In genomic region chr5:100636794-100637544, GRCm38 (mm10) we compare ENCODE assay signal across 9 mouse cellular contexts. TPM values are rescaled to one million over a fixed set of nuclear protein-coding genes. Genes with fewer than 3 reads are reported as not detected.
A peak's percentile ranks its signal among the peaks of the same experiment; 100 is the strongest.
DNase-seq lines count a peak whose midpoint lies in the region; ATAC-seq and TF ChIP-seq lines count a peak whose summit lies in the region.
"Had no signal": no experiment of that assay in that cellular context is flagged by ENCODE, and none has a peak within 500 bp of the region (broad histone marks: within the 10 kb centered on the region; RNA-seq: fewer than 3 reads in every experiment).

No protein-coding gene starts in this region.

- peak overlapping the region; percentile 43 for H3K4me2 ChIP-seq in liver, embryonic 14.5 days (ENCODE audit: low read depth)
- no peak overlapping the region for H3K4me2 ChIP-seq in hindbrain, postnatal 0 days (ENCODE audit: low read depth, low read length)
- no peak overlapping the region for H3K4me2 ChIP-seq in hindbrain, embryonic 13.5 days
- H3K4me2 ChIP-seq: hindbrain, embryonic 15.5 days had no signal

- TF ChIP-seq POLR2A in small intestine, adult 2 months (IDR thresholded peaks at IDR 0.05; ENCODE audit: low read depth, low read length): no peak

- peak; percentile 18; the same call in 1 of the 2 replicates for ATAC-seq in granulocyte monocyte progenitor cell, adult 5-6 weeks (replicated peaks; ENCODE audit: poor library complexity, severe bottlenecking)
- no peak for ATAC-seq in liver, embryonic 14.5 days (ENCODE audit: insufficient read depth)
- ATAC-seq in hindbrain, postnatal 0 days: no peak
- ATAC-seq in hindbrain, embryonic 13.5 days (ENCODE audit: low FRiP score): no peak

- peaks cover 49 to 60% of the 10 kb centered on the region in 2 experiments for H3K4me1 ChIP-seq in liver, embryonic 14.5 days (replicated peaks; ENCODE audit: control insufficient read depth in 2 of 2, insufficient read depth in 2 of 2, low read length in 1 of 2)
- peaks cover 67% of the 10 kb centered on the region for H3K4me1 ChIP-seq in small intestine, adult 2 months (ENCODE audit: control insufficient read depth, insufficient read depth, insufficient read length, low read length)
- 0 out of 2 replicates have a peak, but pooled peaks cover 8% of the 10 kb centered on the region for H3K4me1 ChIP-seq in hindbrain, embryonic 10.5 days (replicated peaks)
- H3K4me1 ChIP-seq in hindbrain, postnatal 0 days (ENCODE audit: insufficient read depth, low read length): no peaks in the 10 kb centered on the region
- no peaks in the 10 kb centered on the region for H3K4me1 ChIP-seq in hindbrain, embryonic 13.5 days (replicated peaks)
- H3K4me1 ChIP-seq: hindbrain, embryonic 15.5 days had no signal

- no peaks in the 10 kb centered on the region; the same call in 1 of the 2 replicates for H3K27me3 ChIP-seq in liver, embryonic 14.5 days (ENCODE audit: control insufficient read depth, insufficient read depth, low read length)
- H3K27me3 ChIP-seq in small intestine, adult 2 months (ENCODE audit: control insufficient read depth, insufficient read depth, low read length): no peaks in the 10 kb centered on the region
- no peaks in the 10 kb centered on the region for H3K27me3 ChIP-seq in hindbrain, embryonic 10.5 days (ENCODE audit: insufficient read depth, poor library complexity, severe bottlenecking)
- H3K27me3 ChIP-seq in hindbrain, postnatal 0 days (ENCODE audit: insufficient read depth, low read length): no peaks in the 10 kb centered on the region
- no peaks in the 10 kb centered on the region for H3K27me3 ChIP-seq in hindbrain, embryonic 13.5 days
- H3K27me3 ChIP-seq: hindbrain, embryonic 15.5 days had no signal

- TF ChIP-seq CTCF in liver, embryonic 14.5 days (IDR thresholded peaks at IDR 0.05; ENCODE audit: low read depth): no peak
- peak; percentile 14; the same call in 1 of the 2 replicates for TF ChIP-seq CTCF in small intestine, adult 2 months (IDR thresholded peaks at IDR 0.05; ENCODE audit: extremely low read depth, insufficient read length, insufficient replicate concordance, low read depth, low read length)
- TF ChIP-seq CTCF in hindbrain, postnatal 0 days (IDR thresholded peaks at IDR 0.05; ENCODE audit: low read depth): no peak

- DNase-seq in urinary bladder, postnatal 14 days (ENCODE audit: low spot score): peak; percentile 24
- no peak for DNase-seq in urinary bladder, postnatal 25 days (ENCODE audit: low spot score)
- DNase-seq in liver, embryonic 14.5 days (ENCODE audit: low read depth in 3 of 3, low spot score in 3 of 3): no peak
- DNase-seq in hindbrain, embryonic 10.5 days (ENCODE audit: low spot score): no peak
- no peak for DNase-seq in hindbrain, postnatal 0 days (ENCODE audit: low spot score)

- H3K4me3 ChIP-seq in liver, embryonic 14.5 days (ENCODE audit: insufficient read depth in 1 of 2, low read depth in 2 of 2, low read length in 2 of 2): no peak overlapping the region
- H3K4me3 ChIP-seq in small intestine, adult 2 months (ENCODE audit: low read depth, low read length): no peak overlapping the region
- H3K4me3 ChIP-seq in hindbrain, embryonic 10.5 days: no peak overlapping the region
- H3K4me3 ChIP-seq in hindbrain, postnatal 0 days (ENCODE audit: low read length): no peak overlapping the region
- no peak overlapping the region for H3K4me3 ChIP-seq in hindbrain, embryonic 13.5 days
- H3K4me3 ChIP-seq: hindbrain, embryonic 15.5 days had no signal

- WGBS in liver, embryonic 14.5 days (ENCODE audit: insufficient replicate concordance): 50% methylated on average over 8 of the region's 8 CpGs
- 19% methylated on average over 8 of the region's 8 CpGs for WGBS in small intestine, adult 2 months
- WGBS in hindbrain, embryonic 10.5 days: 76% methylated on average over 8 of the region's 8 CpGs
- WGBS in hindbrain, postnatal 0 days: 75% methylated on average over 8 of the region's 8 CpGs
- WGBS in hindbrain, embryonic 13.5 days: 80% methylated on average over 8 of the region's 8 CpGs

- H3K36me3 ChIP-seq in liver, embryonic 14.5 days (replicated peaks; ENCODE audit: control insufficient read depth, insufficient read depth, low read depth): no peaks in the 10 kb centered on the region
- no peaks in the 10 kb centered on the region for H3K36me3 ChIP-seq in small intestine, adult 2 months (ENCODE audit: control insufficient read depth, insufficient read depth, low read length)
- no peaks in the 10 kb centered on the region for H3K36me3 ChIP-seq in hindbrain, embryonic 10.5 days
- H3K36me3 ChIP-seq in hindbrain, postnatal 0 days (ENCODE audit: insufficient read depth, low read length): no peaks in the 10 kb centered on the region
- H3K36me3 ChIP-seq in hindbrain, embryonic 13.5 days: no peaks in the 10 kb centered on the region
- H3K36me3 ChIP-seq: hindbrain, embryonic 15.5 days had no signal

- peak overlapping the region; percentile 66 for H3K27ac ChIP-seq in liver, embryonic 14.5 days
- H3K27ac ChIP-seq in small intestine, adult 2 months (ENCODE audit: insufficient read depth, low read depth, low read length): peak overlapping the region; percentile 93
- no peak overlapping the region for H3K27ac ChIP-seq in hindbrain, embryonic 10.5 days
- no peak overlapping the region for H3K27ac ChIP-seq in hindbrain, postnatal 0 days
- H3K27ac ChIP-seq in hindbrain, embryonic 13.5 days: no peak overlapping the region
- H3K27ac ChIP-seq: hindbrain, embryonic 15.5 days had no signal

- peak overlapping the region; percentile 50 for H3K9ac ChIP-seq in liver, embryonic 14.5 days (replicated peaks)
- H3K9ac ChIP-seq in hindbrain, postnatal 0 days (replicated peaks; ENCODE audit: low read length): no peak overlapping the region
- no peak overlapping the region for H3K9ac ChIP-seq in hindbrain, embryonic 13.5 days
- H3K9ac ChIP-seq: hindbrain, embryonic 15.5 days had no signal

- TF ChIP-seq EP300 in liver, embryonic 14.5 days (IDR thresholded peaks at IDR 0.05; ENCODE audit: low read depth): no peak

- H3K9me3 ChIP-seq in liver, embryonic 14.5 days (ENCODE audit: control insufficient read depth, low read length): no peaks in the 10 kb centered on the region
- no peaks in the 10 kb centered on the region for H3K9me3 ChIP-seq in hindbrain, embryonic 10.5 days
- H3K9me3 ChIP-seq in hindbrain, postnatal 0 days (ENCODE audit: low read length): no peaks in the 10 kb centered on the region
- H3K9me3 ChIP-seq in hindbrain, embryonic 13.5 days: no peaks in the 10 kb centered on the region
- H3K9me3 ChIP-seq: hindbrain, embryonic 15.5 days had no signal

RNA-seq across cellular contexts. Expression of gene Coq2, which starts 38.0 kb away (rescaled TPM):
- total RNA-seq in granulocyte monocyte progenitor cell, adult 5-6 weeks (2014; fragmentation: Nextera tagmentation): 59.5 and 65.8 TPM in 2 replicates
- 41.8 and 47.5 TPM in 2 replicates for total RNA-seq in granulocyte monocyte progenitor cell, adult 5-6 weeks (2017)
- 19.2 and 23.8 TPM in 2 replicates for polyA plus RNA-seq in liver, embryonic 14.5 days (2012; rRNA removed)
- polyA plus RNA-seq in liver, embryonic 14.5 days (2014; fragmentation: Nextera tagmentation; extraction: Ambion mirVana): 25.7 and 29.4 TPM in 2 replicates
- 71.5 and 86.2 TPM in 2 replicates for polyA plus RNA-seq in small intestine, adult 2 months (2012; rRNA removed)
- 49.6 and 56.0 TPM in 2 replicates for polyA plus RNA-seq in hindbrain, embryonic 10.5 days (2016; fragmentation: Nextera tagmentation; extraction: Ambion mirVana)
- total RNA-seq in hindbrain, postnatal 0 days (2014; rRNA removed): 79.9 and 97.5 TPM in 2 replicates
- 61.6 and 65.2 TPM in 2 replicates for polyA plus RNA-seq in hindbrain, postnatal 0 days (2015; fragmentation: Nextera tagmentation; extraction: Ambion mirVana)
- polyA plus RNA-seq in hindbrain, embryonic 13.5 days (2015; fragmentation: Nextera tagmentation; extraction: Ambion mirVana): 43.6 and 46.6 TPM in 2 replicates

Comparison
In these comparisons a context has a peak if more than half of its experiments do, and no peak if none do; other contexts are left out.
1. H3K27ac ChIP-seq: peak in liver, embryonic 14.5 days (single experiment) and small intestine, adult 2 months (single experiment); none in hindbrain, embryonic 10.5 days (single experiment), hindbrain, postnatal 0 days (single experiment) and hindbrain, embryonic 13.5 days (single experiment).